Mouse (Mus musculus): ENCODE results near the gene Grip1.
A peak's percentile ranks its signal among the peaks of the same experiment; 100 is the strongest.

Grip1 gene

DNA sequence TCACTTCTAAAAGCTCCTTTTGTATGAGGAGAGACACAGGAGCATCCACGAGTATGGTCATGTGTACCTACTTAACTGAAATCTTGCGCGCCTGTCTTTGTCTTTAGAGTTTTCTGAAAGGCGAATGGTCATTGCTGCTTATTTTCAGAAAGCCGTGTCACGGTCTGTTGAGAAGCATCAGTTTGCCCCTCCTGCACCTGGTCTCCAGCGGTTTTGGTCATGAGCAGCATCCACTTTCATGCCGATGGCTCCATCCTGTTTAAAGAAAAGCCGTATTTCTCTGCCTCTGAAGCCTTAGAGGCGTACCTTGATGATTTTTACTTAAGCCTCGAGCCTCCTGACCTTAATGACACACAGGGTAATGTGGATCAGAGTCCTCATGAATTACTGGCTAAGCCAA lies 398.0 kb downstream of the Grip1 start:
- no peak for DNase-seq

DNA sequence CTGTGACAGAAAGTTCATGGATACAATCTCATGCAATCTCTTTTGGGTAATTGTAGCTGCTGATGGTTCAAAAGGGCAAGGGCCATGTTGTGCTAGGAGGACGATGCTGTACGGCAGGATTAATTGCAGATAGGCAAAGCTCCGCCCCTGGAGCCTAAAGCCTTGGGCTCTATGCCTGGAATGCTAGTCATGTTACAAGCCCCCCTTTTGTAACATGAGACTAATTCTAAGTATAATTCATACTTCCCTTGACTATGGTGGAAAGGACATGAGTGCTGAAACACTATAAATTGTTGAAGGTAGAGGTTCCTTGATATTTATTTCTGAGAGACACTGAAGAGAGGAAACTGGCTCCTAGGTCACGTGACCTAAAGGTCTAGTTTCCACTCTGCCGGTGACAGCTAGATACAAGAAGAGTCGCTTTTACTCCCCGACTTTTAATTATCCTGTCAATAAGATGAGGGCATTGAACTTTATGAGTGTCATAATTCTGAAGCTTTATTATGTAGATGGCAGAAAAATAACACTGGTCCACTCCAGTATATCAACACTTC lies 399.0 kb downstream of the Grip1 start:
- no peak for DNase-seq

DNA sequence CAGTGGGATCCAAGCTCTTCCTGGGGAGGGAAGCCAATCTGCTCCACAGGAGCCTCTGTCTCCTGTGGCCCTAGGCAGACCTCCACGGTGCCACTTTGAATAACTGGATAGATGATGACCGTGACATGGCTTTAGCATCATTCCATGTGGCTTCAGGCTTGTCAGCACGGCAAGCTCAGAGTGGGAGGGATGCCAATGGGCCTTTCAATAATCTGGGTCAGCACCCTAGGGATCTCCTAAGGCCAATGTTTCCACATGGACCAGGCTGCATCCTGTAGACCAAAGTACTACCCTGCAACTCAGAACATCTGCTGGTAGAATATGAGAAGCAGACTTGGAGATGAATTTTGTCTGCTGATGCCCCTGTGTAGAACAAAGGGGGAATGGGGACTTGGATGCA lies 414.1 kb downstream of the Grip1 start:
- no peak for DNase-seq

DNA sequence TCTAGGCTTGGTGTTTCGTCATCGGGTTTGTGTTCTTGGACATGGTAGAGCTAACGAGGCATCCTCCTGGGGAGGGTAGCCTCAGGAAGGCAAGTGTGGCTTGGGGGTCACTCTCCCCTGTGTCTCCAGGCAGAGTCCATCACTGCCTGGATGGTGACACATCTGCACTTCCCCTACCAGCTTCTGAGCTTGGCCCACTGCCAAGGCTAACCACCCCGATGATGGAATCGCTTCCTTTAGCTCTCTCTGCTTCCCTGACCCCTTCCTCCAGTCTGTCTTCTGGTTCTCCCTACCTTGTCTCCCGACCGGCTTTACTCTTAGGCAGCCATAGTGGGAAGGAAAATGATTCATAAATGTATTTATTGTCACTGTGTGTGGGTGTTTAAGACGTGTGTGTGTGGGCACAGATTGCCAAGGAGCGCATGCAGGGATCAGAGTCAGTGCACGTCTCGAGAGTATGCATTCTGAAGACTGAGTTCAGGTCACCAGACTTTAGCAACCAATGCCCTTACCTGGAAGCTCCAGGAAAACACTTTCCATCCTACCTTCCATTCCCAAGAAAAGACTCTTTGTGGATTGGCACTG lies 415.5 kb downstream of the Grip1 start:
- peak; percentile 3 for DNase-seq

DNA sequence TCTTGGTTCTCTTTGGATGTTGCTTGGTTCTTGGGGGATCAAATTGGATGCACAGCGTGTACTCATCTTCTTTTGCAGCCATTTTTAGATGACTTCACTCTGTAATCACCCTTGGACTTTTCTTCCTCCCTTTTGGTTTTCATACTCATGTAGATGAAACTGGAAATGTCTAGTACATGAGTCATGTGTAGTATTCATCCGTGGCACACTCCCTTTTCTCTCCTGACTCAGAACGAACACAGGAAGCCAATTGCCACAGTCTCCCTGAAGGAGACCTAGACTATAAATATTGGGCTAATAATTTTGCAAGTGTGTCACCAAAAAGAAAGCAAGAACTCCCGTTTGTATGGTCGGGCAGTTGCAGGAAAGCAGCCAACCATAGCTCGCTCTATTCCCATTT lies 423.1 kb downstream of the Grip1 start:
- DNase-seq = no peak

DNA sequence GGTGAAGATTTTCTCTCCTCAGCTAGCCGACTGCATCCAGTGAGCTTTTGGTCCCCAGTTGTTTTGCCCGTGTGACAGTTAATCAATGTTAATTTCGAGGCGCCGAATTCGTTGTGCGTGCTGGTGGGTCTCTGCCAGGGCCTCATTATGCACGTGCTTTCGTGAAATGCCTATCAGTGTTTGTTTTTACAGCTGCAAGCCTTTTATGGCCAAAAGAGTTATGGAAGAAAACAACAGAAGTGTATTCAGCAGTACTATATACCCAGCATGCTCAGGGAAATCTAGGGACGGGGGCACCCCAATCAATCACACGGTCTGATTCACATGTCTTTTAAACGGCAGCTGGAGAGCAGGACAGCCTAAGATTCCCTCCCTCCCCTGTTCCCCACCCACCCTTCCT lies 424.7 kb downstream of the Grip1 start:
- no peak for DNase-seq

DNA sequence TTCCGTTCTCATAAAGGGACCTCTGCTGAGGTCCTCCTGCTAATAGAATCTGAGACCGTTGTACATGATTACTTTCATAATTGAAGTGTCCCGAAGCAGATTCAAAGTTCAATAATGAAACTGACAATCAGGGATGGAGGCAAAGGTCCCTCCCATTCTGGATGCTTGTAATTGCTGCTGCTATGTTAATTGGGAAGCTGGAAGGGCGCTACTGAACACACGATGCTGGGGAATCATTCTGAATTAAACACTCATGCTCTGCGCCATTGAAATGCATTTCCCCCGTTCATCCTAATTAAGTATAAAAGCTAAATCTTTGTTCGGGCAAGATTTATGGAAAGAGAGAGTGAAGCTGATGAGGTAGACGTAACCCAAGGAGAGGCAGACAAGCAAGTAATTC lies 431.0 kb downstream of the Grip1 start:
- DNase-seq = no peak

DNA sequence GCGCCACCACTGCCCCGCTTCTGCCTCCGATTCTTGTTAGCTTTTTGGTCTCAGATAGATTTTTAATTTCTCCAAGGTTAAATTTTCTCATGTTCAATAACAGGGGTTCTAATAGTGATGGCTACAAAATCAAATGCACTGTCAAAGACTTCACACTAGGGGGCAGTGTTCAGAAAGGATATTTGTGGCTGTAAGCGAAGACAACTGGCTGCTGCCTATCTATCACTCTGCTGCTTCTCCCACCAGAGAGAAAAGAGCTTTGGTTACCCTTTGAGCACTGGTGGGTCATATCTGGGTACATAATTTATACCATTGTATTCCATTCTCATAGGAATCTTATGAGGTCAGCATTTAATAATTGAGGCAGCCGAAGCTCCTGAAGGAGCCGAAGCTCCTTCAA lies 431.9 kb downstream of the Grip1 start:
- no peak for DNase-seq

DNA sequence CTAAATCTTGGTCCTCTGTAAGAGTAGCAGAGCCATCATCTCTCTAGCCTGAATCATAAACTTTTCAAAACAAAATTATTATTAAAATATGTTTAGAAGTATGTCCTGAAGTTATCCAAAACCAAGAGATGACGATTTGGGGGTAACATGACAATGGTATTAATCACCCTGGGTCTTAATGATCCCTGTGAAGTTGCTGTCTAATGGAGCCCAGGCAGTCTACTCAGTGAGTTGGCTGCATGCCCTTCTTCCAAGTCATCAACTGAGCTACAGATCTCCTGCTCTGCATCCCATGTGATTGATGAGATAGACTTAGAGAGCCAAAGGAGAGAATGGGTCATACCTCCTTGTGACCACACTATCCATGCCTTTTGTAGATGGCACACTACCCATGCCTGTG lies 433.1 kb downstream of the Grip1 start:
- no peak for DNase-seq

DNA sequence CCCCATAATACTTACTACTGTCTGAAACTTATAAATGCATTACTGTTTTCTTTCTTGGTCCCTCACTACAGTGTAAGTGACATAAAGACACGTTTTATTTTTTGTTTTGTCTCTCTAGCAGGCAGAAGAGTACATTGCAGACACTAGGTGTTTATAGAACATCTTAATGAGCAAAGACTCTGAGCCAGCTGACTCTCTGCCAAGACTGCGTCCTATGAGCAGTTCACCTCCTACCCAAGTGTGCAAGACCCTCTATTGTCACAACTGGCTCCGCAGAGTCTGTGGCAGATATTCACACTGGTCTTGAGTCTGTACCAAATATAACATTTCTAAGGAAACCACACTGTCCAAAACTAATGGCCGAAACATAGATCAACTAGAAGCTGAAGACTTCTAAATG lies 449.1 kb downstream of the Grip1 start:
- DNase-seq = no peak

DNA sequence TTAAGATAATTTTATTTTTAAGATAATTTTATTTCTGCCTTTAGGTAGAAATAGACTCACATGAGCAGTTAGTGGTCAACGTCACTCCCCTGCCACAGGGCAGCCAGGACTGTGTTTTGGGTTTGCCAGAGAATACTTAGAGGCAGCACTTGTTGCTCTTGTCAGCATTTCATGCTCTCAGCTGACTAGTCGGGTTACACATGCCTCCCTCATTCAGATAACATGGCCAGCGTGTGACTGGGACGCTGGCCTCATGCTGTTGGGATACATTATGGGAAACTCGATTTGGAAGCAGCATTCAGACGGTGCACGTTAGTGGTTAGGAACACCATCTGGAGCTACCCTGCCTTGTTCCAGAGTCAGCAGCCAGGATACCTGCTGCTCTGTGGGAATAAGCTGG lies 453.2 kb downstream of the Grip1 start:
- DNase-seq = no peak

DNA sequence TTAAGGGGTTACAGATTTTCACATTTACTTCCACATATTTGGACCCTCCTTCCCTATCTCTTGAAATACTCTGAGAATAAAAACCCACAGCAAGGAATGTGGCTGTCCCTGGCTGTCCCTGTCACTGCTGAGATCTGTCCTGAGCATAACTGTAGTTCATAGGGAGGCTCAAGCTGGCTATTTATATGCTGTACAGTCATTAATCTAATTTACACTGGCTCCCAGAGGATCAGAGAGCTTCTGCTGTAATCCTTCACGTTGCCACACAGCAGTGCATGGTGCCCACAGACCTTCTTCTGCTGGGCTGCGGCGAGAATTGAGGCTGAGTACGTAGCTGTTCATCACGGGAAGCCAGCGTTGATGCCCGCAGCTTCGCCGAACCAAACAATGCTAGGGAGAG lies 464.4 kb downstream of the Grip1 start:
- DNase-seq = no peak

DNA sequence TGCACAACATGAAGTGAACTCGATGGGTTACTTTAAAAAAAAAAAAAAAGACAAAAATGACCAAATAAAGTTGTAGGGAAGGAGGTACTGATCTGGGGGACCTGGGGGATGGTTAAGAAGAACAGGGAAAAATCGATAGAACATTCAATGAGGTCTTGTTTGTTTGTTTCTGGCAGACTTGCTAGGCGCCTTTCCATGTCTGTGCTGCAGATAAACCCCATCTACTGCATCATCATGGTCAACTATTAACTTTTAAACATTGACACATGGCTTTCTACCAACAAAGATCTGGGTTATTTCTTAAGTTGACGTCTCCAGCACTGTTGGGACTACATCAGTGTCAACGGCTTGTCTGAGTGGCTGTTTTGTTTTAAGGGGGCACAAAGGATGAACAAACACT lies 474.3 kb downstream of the Grip1 start:
- DNase-seq = no peak

DNA sequence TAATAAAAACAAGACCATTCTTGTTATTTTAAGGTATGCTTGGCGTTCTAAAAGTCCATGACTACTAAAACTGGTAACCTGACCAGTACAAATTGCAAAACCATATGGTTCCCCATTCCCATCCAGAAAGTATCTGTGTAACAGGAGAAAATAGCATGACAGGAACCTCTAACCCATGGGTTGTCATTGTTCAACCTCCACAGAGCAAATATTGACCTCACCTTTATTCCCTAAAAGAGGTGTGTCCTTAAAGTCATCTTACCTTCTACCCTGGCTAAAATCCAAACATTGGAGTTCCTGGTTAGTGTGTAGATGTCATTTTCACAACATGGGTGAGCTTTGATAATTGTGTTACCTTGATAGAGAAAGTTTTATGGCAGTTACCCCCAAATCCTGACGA lies 475.3 kb downstream of the Grip1 start:
- no peak for DNase-seq

DNA sequence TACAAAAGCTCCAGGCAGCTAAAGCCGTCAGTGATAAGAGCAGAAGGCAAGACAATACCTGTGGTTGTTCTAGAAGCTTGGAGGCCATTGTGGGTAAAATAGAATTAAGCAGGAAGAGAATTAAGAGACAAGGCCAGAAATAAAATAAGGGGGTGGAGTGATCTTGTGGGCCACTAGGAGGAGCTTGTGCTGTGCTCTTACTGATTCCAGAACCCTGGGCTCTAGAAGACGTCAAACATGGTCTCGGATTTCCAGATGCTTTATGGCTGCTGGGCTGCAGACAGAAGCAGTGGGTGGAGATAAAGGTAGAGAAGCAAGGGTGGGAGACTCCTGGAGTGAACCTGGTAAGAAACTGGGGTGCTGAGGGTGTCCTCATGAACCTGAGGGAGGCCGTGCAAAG lies 479.2 kb downstream of the Grip1 start:
- no peak for DNase-seq

DNA sequence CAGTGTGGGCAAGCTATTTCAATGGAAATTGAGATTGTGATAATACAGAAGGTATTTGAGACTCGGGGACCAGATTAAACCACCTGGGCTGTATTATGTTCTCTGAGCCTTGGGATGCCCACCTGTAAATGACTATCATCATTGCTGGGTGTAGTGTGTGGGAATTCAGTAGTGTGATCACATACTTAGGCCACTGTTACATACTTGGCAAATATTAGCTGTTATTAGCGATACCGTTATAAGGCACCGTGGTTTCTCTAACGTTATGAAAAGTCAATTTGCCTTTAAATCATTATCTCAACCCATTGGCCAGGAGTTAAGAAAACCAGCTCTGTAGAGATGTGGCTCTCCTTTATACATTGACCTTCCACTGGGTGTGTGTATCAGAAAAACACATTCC lies 479.7 kb downstream of the Grip1 start:
- DNase-seq = no peak

DNA sequence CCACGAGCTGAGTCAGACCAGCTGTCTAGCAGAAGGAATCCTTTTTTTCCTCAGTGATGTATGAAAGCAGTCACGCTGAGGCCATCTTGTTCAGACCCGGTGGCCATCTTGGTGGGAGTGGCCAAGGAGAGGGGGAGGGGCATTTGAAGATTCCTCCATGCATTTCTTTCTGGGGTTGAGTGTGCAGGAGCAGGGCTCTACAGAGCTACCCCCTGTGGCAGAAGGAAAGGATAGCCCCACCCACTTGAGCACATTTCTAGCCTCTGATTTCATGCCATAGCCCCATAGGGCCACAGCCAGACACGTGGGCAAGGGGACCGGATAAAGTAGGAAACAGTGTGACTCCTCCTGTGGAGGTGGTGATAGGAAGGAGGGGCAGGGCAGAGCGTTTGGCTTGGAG lies 481.6 kb downstream of the Grip1 start:
- no peak for DNase-seq

DNA sequence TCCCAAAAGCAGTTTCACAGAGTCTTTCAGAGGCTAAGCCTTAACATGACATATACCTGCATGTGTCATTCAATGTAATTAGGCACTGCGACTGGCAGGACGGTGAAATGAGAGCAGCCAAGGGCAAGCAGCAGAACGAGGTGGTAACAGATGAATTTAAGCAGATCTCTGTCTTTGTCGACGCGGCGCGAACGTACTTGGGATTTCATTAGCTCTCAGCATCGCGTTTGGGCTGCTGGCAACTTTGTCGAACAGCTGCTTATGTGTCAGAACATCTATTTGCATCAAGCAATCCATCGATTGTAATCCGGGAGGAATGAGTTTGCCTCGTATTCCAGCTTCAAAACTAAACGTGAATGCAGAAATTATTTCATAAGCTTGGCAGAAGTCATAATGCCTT lies 483.9 kb downstream of the Grip1 start:
- DNase-seq = no peak

DNA sequence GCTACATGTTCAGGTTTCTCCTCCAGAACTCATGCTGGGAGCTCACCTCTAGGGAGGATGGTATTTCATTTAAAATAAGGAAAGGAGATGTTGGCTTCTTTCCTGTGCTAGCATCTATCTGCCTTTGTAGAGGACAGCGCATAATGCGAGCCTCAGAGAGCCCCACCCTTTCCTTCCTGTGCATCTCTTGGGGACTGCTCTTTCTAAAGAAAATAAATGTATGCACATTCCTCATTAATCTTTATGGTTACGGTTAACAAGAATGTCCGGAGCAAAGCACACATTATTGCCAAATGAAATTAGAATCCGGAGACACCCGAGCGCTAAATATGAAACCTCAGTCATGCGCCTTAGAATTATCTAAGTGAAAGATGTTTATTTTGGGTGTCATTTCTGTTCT lies 490.3 kb downstream of the Grip1 start:
- no peak for DNase-seq

DNA sequence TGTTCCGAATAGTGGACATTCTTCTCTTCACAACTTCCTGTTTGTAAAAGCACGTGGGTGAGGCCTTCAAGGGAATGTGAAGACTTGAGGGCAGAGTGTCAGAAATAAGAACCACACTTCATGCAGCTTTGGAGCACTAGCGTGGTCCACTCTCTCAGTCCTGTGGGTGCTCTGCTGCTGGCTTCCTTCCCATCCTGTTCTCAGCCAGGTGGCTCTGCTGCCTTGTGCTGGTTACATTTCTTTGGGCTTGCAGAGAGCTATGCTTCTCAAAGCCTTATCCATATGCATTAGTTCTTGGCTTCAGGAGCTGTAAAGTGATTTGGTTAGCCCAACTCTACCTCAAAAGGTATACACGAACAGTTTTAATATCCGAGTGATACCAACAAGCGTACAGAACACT lies 497.8 kb downstream of the Grip1 start:
- no peak for DNase-seq

DNA sequence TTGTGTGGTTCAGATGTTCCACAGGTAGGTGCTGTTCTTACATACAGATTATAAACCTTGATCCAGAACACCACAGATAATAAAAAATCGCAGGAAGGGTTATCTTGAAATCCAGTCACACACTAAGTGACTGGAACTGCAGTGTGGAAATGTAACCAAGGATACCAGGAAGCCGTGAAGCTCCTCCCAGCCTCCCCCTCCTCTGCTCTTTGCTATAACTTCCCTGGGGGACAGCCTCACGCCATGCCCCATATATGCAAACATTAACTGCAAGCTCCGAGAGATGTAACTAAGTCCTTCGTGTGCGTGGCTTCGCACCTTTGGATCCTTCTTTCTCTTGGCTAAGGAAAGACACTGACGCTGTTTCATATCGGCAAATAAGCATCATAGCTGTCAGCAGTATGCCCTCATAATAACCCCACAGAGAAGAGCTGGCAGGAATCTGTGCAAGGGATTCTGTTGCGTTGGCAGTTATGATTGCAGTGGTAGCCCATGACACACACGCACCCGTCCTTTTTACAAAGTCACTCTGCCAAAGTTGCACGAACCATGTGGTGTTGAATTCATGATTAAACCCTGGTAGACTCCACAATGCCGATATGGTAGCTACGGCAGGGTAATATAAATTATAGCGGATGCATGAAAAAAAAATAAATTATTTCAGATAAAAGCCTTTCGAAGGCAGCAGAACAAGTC lies 503.8 kb downstream of the Grip1 start:
- DNase-seq = no peak

DNA sequence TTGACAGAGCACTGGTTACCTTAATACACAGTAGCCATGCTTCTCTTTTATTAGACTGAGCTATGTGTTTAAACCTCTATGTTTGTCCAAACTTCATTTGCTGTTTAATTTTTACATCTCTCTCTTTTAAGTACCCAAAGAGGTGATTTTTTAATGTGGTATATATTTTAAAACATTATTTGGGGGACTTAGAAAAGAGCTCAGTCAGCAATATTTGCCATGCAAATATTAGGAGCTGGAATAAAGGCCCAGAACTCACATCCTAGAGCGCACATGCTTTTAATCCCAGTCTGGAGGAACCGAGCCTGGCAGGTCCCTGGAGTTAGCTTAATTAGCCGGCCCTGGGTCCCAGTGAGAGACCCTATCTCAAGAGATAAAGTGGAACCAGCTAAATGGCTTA lies 507.3 kb downstream of the Grip1 start:
- DNase-seq = no peak

DNA sequence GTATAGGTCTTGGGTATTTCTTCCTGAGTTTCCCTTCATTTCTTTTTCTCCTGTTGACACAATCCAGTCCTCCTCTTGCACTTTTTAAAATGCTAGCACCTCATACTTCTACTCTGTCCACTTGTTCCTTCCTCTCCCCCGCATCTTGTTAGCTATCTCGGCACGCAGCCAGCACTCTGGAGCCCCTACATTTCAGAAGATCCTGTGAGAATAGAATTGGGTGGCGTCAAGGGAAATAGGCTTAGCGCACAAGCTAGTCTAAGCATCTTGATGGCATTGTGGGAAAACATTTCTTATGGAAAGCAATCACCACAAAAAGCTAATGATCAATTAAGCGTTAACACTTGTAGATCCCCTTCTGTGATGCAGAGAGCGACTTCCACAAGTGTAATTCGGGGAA lies 512.7 kb downstream of the Grip1 start:
- no peak for DNase-seq

DNA sequence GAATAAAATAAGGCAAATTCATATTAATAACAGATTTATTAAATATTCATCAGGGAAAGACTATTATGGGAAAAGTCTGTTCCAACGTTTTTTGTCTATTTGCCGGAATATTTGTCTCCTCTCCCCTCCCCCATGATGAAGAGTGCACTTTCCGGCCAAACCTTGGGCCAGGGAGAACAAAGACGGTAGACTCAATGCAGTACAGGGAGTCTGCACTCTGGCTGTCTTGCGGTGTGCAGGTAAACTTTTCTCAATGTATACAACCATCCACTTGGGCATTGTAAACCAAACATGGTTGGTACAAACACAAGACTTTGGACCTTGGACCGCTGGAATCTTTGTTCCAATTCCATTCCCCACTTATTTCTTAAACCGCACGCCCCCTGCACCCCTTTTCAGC lies 525.8 kb downstream of the Grip1 start:
- no peak for DNase-seq

DNA sequence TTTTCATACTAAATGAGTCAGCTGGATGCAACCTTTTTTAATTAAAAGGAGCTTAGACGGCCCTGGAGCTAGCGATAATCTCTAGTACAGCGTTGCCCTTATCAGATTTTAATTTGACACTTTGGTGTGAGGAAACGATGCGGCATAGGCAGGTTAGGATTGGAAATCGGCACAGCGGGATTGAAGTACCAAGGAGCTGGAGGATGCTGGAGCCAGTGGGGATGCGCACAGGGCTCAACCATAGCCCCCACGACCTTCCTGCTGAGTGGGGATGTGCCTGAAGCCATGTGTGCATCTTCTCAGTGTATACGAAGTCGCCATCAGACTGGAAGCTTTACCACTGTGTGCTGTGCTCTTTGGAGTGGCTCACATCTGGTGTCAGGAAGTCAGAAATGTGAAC lies 526.4 kb downstream of the Grip1 start:
- no peak for DNase-seq
